Mouse (Mus musculus) embryonic facial prominence, embryonic 14.5 days (tissue): ENCODE results near the gene Sulf2. TPM values are rescaled to one million over a fixed set of nuclear protein-coding genes. Genes with fewer than 3 reads are reported as not detected.

Experiments
- ATAC-seq: fragments of 200-750 bp; cut with Nextera tagmentation; 2 replicates; pipeline ENCODE4 v1.8.0; 2017; ENCODE audit warnings: low read depth, moderate number of reproducible peaks, moderate TSS enrichment
- DNase-seq: peaks from one replicate; pipeline ENCODE4 v3.0.0-alpha.2; 2015; ENCODE audit warnings: low spot score
- H3K27ac ChIP-seq: fragments of 300-500 bp; sonication (generic); replicated peaks from 2 replicates; pipeline ENCODE4 v1.5.1; 2014; ENCODE audit warnings: low read depth, mild to moderate bottlenecking, low read length, moderate library complexity
- H3K27me3 ChIP-seq: fragments of 300-500 bp; sonication (generic); replicated peaks from 2 replicates; pipeline ENCODE4 v1.6.1; 2014; ENCODE audit warnings: low read length; ENCODE audit not compliant: control insufficient read depth, insufficient read depth
- H3K36me3 ChIP-seq: fragments of 300-500 bp; sonication (generic); 2 replicates; pipeline ENCODE4 v1.6.1; 2014; ENCODE audit warnings: low read length, mixed read lengths; ENCODE audit not compliant: control insufficient read depth, insufficient read depth
- H3K4me1 ChIP-seq: fragments of 300-500 bp; sonication (generic); 2 replicates; pipeline ENCODE4 v1.6.1; 2014; ENCODE audit warnings: antibody characterized with exemption, low read length; ENCODE audit not compliant: control insufficient read depth, insufficient read depth
- H3K4me2 ChIP-seq: fragments of 300-500 bp; sonication (generic); 2 replicates; pipeline ENCODE4 v1.6.1; 2014; ENCODE audit warnings: low read depth, mild to moderate bottlenecking, low read length, moderate library complexity, mixed read lengths
- H3K4me3 ChIP-seq: fragments of 300-500 bp; sonication (generic); 2 replicates; pipeline ENCODE4 v1.5.1; 2014; ENCODE audit warnings: low read depth, mild to moderate bottlenecking, low read length
- H3K9ac ChIP-seq: fragments of 300-500 bp; sonication (generic); 2 replicates; pipeline ENCODE4 v1.6.1; 2014; ENCODE audit warnings: low read depth, mild to moderate bottlenecking, low read length, moderate library complexity, mixed read lengths
- H3K9me3 ChIP-seq: fragments of 300-500 bp; sonication (generic); 2 replicates; pipeline ENCODE4 v1.6.1; 2016; ENCODE audit warnings: low read length; ENCODE audit not compliant: control insufficient read depth
- WGBS: fragments of 180-500 bp; shearing (Covaris S2); extraction: QIAGEN DNeasy Blood & Tissue Kit; methylation state at CpG from one replicate; pipeline ENCODE4 v1.1.7; 2014; 5-methylcytosine and 5-hydroxymethylcytosine counted together
- polyA plus RNA-seq: library from polyadenylated mRNA; unstranded; fragments of >200 nt; fragmentation: Nextera tagmentation; extraction: Ambion mirVana; gene quantifications from 2 replicates; pipeline ENCODE4 v1.2.1, GENCODE M21; 2014

Gene Sulf2
- polyA plus RNA-seq, 1 experiment from 2014 or later, result 139 TPM

DNA sequence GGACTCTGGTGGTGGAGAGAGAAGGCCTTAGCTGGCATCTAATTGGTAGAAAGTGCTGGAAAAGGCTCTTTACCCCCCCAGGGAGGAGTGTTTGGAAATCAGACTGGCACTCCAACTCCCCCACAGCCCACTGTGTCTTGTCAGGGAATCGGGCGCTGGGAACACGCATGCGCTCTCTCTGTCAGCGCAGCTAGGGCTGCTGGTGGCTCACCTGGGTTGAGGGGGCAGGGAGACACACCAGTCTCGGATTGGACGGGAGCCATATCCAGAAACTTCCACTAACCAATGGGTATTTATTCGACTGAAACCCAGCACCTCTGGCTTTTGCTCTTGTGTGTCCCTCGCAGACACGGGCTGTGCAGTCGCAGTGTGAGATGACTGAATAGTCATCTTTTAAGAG is 42.5 kb downstream of the Sulf2 start:
- WGBS, result 84% methylated on average over 11 of the region's 11 CpGs
- peaks cover 47% of the 10 kb centered on the region for H3K36me3 ChIP-seq

GRCm38 (mm10) chr2:166111831-166112250 is 43.6 kb downstream of the Sulf2 start:
- Histone ChIP-seq H3K9ac (no peak overlapping the region), H3K27ac (no peak overlapping the region), H3K27me3 (no peaks in the 10 kb centered on the region), H3K9me3 (no peaks in the 10 kb centered on the region), H3K4me3 (no peak overlapping the region), H3K36me3 (peaks cover 50% of the 10 kb centered on the region), H3K4me1 (no peaks in the 10 kb centered on the region), H3K4me2 (no peak overlapping the region)
- DNase-seq (no peak), ATAC-seq (no peak)
- 65% methylated on average over 10 of the region's 10 CpGs for WGBS

More for the DNA sequence above, 42.5 kb downstream of the Sulf2 start:
- no peaks in the 10 kb centered on the region for H3K27me3 ChIP-seq
- H3K9me3 ChIP-seq, result no peaks in the 10 kb centered on the region
- H3K9ac ChIP-seq, result no peak overlapping the region
- H3K27ac ChIP-seq, result no peak overlapping the region
- no peaks in the 10 kb centered on the region for H3K4me1 ChIP-seq
- ATAC-seq, result no peak
- DNase-seq, result no peak
- no peak overlapping the region for H3K4me2 ChIP-seq
- H3K4me3 ChIP-seq, result no peak overlapping the region

DNA sequence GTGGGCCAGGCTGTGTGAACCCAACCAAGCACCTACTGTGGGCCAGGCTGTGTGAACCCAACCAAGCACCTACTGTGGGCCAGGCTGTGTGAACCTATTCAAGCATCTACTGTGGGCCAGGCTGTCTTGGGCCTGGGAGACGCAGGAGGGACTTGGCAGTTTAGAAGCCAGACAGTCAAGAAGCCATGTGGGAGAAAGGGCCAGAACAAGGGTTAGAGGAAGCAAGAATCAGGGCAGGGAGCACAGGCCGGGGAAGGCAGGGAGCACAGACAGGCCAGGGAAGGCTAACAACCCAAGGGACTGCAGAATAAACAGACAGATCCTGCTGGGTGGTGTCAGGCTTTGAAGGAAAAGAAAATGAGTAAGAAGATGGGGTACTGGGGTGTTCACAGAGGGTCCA is 44.2 kb downstream of the Sulf2 start:
- Histone ChIP-seq H3K27me3 (no peaks in the 10 kb centered on the region), H3K9me3 (no peaks in the 10 kb centered on the region), H3K4me3 (no peak overlapping the region), H3K36me3 (peaks cover 45% of the 10 kb centered on the region), H3K4me1 (no peaks in the 10 kb centered on the region), H3K27ac (no peak overlapping the region), H3K9ac (no peak overlapping the region), H3K4me2 (no peak overlapping the region)
- WGBS, result 81% methylated on average over 2 of the region's 2 CpGs
- DNase-seq, result no peak
- ATAC-seq, result no peak

GRCm38 (mm10) chr2:166110764-166111163 is 44.7 kb downstream of the Sulf2 start:
- DNase-seq (no peak), ATAC-seq (no peak)
- H3K27ac ChIP-seq, result no peak overlapping the region
- no peaks in the 10 kb centered on the region for H3K4me1 ChIP-seq
- no peaks in the 10 kb centered on the region for H3K27me3 ChIP-seq
- H3K9me3 ChIP-seq, result no peaks in the 10 kb centered on the region
- 81% methylated on average over 8 of the region's 8 CpGs for WGBS
- H3K4me2 ChIP-seq, result no peak overlapping the region
- H3K4me3 ChIP-seq, result no peak overlapping the region
- H3K9ac ChIP-seq, result no peak overlapping the region
- H3K36me3 ChIP-seq, result peaks cover 40% of the 10 kb centered on the region

DNA sequence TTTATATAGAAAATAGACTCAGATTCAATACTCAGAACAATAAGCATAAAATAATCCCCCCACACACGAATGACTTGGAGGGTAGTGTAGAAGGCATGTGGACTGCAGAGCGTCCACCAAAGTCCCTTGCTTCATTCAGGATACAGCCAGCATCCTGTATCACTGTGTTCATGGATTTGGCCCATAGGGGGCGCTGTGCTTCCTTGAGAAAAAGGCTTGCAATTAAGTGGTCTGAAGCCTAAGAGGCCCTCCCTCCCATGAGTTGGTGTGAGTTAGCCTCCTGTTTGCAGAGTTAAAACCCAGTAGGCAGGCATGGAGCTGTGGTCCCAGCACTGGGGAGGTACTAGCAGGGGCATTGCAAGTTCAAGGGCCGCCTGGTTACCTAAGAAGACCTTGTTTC is 47.1 kb downstream of the Sulf2 start:
- H3K27ac ChIP-seq, result no peak overlapping the region
- H3K4me3 ChIP-seq, result no peak overlapping the region
- no peaks in the 10 kb centered on the region for H3K27me3 ChIP-seq
- DNase-seq (peak; percentile 90), ATAC-seq (0 out of 2 replicates have a peak, but pooled peaks have one; percentile 14)
- H3K4me2 ChIP-seq, result no peak overlapping the region
- H3K9me3 ChIP-seq, result no peaks in the 10 kb centered on the region
- H3K9ac ChIP-seq, result no peak overlapping the region
- H3K4me1 ChIP-seq, result no peaks in the 10 kb centered on the region
- WGBS, result 20% methylated on average over 4 of the region's 4 CpGs
- peaks cover 27% of the 10 kb centered on the region for H3K36me3 ChIP-seq

- no peaks in the 10 kb centered on the region for H3K27me3 ChIP-seq
- WGBS, result 80% methylated on average over 5 of the region's 5 CpGs
- no peak for ATAC-seq
Measured at GRCm38 (mm10) chr2:166107911-166108310, 47.6 kb downstream of the Sulf2 start.

DNA sequence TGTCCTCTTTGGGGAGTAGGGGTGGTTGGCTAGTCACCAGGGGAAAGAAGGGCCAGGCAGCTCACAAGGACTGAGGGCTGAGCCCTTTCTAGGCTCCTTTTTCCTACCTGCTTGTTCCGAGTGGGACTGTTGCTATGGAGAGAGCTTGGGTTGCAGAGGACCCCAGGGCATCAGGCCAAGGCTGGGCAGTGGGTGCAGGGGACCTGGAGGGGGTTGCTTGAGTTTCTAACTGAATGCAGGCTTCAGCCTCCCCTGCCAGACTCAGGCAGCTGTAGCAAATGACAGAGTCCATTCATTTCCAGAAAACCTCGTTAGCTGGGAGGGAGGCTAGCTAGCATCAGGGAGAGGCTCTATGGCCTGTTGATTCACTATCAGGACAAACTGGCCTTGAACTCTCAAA is 48.8 kb downstream of the Sulf2 start:
- Histone ChIP-seq H3K36me3 (peaks cover 17% of the 10 kb centered on the region), H3K9ac (0 out of 2 replicates have a peak overlapping the region, but pooled peaks have one; percentile 2)
- WGBS, result 56% methylated on average over 2 of the region's 2 CpGs

More at GRCm38 (mm10) chr2:166107911-166108310, 47.6 kb downstream of the Sulf2 start:
- no peak overlapping the region for H3K27ac ChIP-seq
- DNase-seq, result no peak
- H3K4me3 ChIP-seq, result no peak overlapping the region
- peaks cover 28% of the 10 kb centered on the region for H3K36me3 ChIP-seq
- H3K4me2 ChIP-seq, result no peak overlapping the region
- H3K4me1 ChIP-seq, result no peaks in the 10 kb centered on the region
- H3K9ac ChIP-seq, result no peak overlapping the region
- no peaks in the 10 kb centered on the region for H3K9me3 ChIP-seq

DNA sequence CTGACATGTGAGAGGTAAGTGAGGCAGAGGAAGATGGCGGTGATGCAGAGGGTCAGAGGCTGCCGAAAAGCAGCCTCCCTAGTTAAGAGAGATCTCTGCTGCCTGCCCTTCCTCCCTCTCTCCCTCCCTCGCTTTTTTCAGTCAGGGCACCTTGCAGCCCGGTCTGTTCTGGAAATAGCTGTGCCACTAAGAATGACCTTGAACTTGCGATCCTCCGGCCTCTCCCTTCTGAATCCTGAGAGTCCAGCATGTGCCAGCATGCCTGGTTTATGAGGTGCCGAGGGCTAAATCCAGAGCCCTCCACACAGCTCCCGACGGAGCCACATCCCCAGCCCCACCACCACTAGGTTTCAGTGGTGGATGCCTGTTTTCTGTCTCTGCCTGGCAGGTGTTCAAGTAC is 49.6 kb downstream of the Sulf2 start:
- Histone ChIP-seq H3K9ac (0 out of 2 replicates have a peak overlapping the region, but pooled peaks have one; percentile 2), H3K36me3 (peaks cover 17% of the 10 kb centered on the region), H3K9me3 (no peaks in the 10 kb centered on the region), H3K4me3 (no peak overlapping the region), H3K4me1 (no peaks in the 10 kb centered on the region), H3K27me3 (no peaks in the 10 kb centered on the region), H3K4me2 (no peak overlapping the region), H3K27ac (no peak overlapping the region)
- WGBS, result 71% methylated on average over 9 of the region's 9 CpGs
- DNase-seq, result no peak
- ATAC-seq, result no peak

More for the DNA sequence above, 48.8 kb downstream of the Sulf2 start:
- H3K27ac ChIP-seq, result no peak overlapping the region
- H3K4me1 ChIP-seq, result no peaks in the 10 kb centered on the region
- no peaks in the 10 kb centered on the region for H3K27me3 ChIP-seq
- DNase-seq (no peak), ATAC-seq (no peak)
- no peaks in the 10 kb centered on the region for H3K9me3 ChIP-seq
- no peak overlapping the region for H3K4me3 ChIP-seq
- H3K4me2 ChIP-seq, result no peak overlapping the region

DNA sequence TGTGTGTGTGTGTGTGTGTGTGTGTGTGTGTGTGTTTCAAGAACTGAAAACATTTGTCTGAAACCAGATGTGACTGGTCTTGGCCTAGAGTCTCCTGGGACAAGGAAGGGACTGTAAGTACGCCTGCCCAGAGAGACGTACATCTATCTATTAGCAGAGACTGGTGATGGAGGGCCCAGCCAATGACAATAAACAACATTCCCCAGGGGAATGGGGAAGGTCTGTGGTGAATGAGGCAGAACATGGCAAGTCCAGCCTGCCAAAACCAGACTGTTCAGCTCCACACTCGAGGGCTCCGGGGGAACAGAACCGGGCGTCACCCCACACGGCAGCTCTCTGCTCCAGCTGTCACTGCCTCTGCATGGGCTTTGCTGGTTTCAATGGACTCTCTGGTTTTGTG is 52.6 kb downstream of the Sulf2 start:
- Histone ChIP-seq H3K27me3 (no peaks in the 10 kb centered on the region), H3K9me3 (no peaks in the 10 kb centered on the region), H3K4me2 (no peak overlapping the region), H3K36me3 (peaks cover 21% of the 10 kb centered on the region), H3K4me1 (no peaks in the 10 kb centered on the region), H3K9ac (0 out of 2 replicates have a peak overlapping the region, but pooled peaks have one; percentile 19), H3K4me3 (no peak overlapping the region), H3K27ac (0 out of 2 replicates have a peak overlapping the region, but pooled peaks have one; percentile 48)
- 60% methylated on average over 7 of the region's 7 CpGs for WGBS
- ATAC-seq, result no peak; the same call in 1 of the 2 replicates
- DNase-seq, result no peak
